Mouse (Mus musculus) intestine, embryonic 16.5 days (tissue): ENCODE results near the gene E2f6. TPM values are rescaled to one million over a fixed set of nuclear protein-coding genes. Genes with fewer than 3 reads are reported as not detected.
A peak's percentile ranks its signal among the peaks of the same experiment; 100 is the strongest.

Experiments
- ATAC-seq: fragments of 200-750 bp; cut with Nextera tagmentation; 2 replicates; pipeline ENCODE4 v1.8.0; 2017; ENCODE audit warnings: moderate TSS enrichment, moderate library complexity
- H3K27ac ChIP-seq: fragments of 300-500 bp; sonication (generic); 2 replicates; pipeline ENCODE4 v1.5.1; 2014; ENCODE audit warnings: mild to moderate bottlenecking, low read length
- H3K27me3 ChIP-seq: fragments of 300-500 bp; sonication (generic); replicated peaks from 2 replicates; pipeline ENCODE4 v1.6.1; 2014; ENCODE audit warnings: low read length, control low read depth, mixed read lengths; ENCODE audit not compliant: control insufficient read depth, insufficient read depth
- H3K36me3 ChIP-seq: fragments of 300-500 bp; sonication (generic); 2 replicates; pipeline ENCODE4 v1.6.1; 2014; ENCODE audit warnings: low read length, control low read depth; ENCODE audit not compliant: control insufficient read depth, insufficient read depth
- H3K4me1 ChIP-seq: fragments of 300-500 bp; sonication (generic); 2 replicates; pipeline ENCODE4 v1.6.1; 2014; ENCODE audit warnings: low read length, control low read depth, mixed read lengths; ENCODE audit not compliant: control insufficient read depth, insufficient read depth
- H3K4me2 ChIP-seq: fragments of 300-500 bp; sonication (generic); 2 replicates; pipeline ENCODE4 v1.6.1; 2014; ENCODE audit warnings: low read depth, low read length, control low read depth
- H3K4me3 ChIP-seq: fragments of 300-500 bp; sonication (generic); 2 replicates; pipeline ENCODE4 v1.5.1; 2014; ENCODE audit warnings: mild to moderate bottlenecking, low read length
- H3K9ac ChIP-seq: fragments of 300-500 bp; sonication (generic); 2 replicates; pipeline ENCODE4 v1.6.1; 2014; ENCODE audit warnings: low read depth, low read length
- H3K9me3 ChIP-seq: fragments of 300-500 bp; sonication (generic); 2 replicates; pipeline ENCODE4 v1.6.1; 2016; ENCODE audit warnings: low read length, control low read depth; ENCODE audit not compliant: control insufficient read depth
- WGBS: fragments of 180-500 bp; shearing (Covaris S2); extraction: QIAGEN DNeasy Blood & Tissue Kit; methylation state at CpG from one replicate; pipeline ENCODE4 v1.1.7; 2014; 5-methylcytosine and 5-hydroxymethylcytosine counted together
- polyA plus RNA-seq: library from polyadenylated mRNA; unstranded; fragments of >200 nt; fragmentation: Nextera tagmentation; extraction: Ambion mirVana; gene quantifications from 2 replicates; pipeline ENCODE4 v1.2.1, GENCODE M21; 2015

E2f6 gene
- polyA plus RNA-seq, 1 experiment from 2014 or later: 29.5 TPM

DNA sequence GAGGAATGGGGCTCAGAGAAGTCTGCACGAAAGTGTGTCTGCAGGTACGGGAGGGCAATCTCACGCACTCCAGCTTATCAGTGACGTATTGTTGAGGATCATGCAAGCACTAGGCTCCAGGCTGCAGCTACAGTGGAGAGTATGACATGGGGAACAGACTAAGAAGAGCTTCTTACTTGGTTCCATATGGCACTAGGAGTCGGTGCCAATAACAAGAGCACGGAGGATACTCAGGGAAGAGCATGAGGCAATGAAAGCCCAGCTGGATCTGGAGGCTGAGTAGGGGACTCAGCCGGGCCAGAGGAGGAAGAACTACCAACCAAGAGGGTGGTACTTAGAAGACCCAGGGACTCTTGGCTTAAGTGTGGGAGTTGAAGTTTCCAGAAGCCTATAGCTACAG, 62.8 kb downstream of the E2f6 start:
- no peak overlapping the region for H3K27ac ChIP-seq
- H3K9me3 ChIP-seq: no peaks in the 10 kb centered on the region
- no peak for ATAC-seq
- no peaks in the 10 kb centered on the region for H3K36me3 ChIP-seq
- H3K9ac ChIP-seq: no peak overlapping the region
- no peaks in the 10 kb centered on the region for H3K27me3 ChIP-seq
- H3K4me1 ChIP-seq: peaks cover 53% of the 10 kb centered on the region
- no peak overlapping the region for H3K4me2 ChIP-seq
- 67% methylated on average over 7 of the region's 7 CpGs for WGBS
- no peak overlapping the region for H3K4me3 ChIP-seq

DNA sequence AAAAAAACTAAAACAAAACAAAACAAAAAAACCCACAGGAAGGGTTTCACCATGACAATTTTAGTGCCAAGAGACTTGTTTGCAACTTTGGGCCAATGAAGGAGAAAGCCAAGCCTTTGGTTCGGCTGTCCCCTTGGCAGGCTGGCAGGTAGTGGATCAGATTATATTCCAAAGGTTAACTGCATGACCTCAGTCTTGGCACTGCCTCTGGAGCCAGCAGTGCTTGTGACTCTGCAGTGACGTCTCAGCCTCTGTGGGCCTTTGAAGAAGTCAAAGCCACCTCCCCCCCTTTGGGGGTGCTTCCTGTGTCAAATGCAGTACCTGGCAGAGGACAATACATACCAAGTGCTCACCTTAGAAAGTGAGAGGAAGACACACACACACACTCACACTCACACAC, 63.3 kb downstream of the E2f6 start:
- no peaks in the 10 kb centered on the region for H3K9me3 ChIP-seq
- no peak overlapping the region for H3K4me2 ChIP-seq
- no peaks in the 10 kb centered on the region for H3K27me3 ChIP-seq
- no peak overlapping the region for H3K9ac ChIP-seq
- H3K27ac ChIP-seq: no peak overlapping the region; the same call in 1 of the 2 replicates
- 43% methylated on average over 2 of the region's 2 CpGs for WGBS
- peaks cover 53% of the 10 kb centered on the region for H3K4me1 ChIP-seq
- H3K4me3 ChIP-seq: no peak overlapping the region
- no peaks in the 10 kb centered on the region for H3K36me3 ChIP-seq
- no peak for ATAC-seq

DNA sequence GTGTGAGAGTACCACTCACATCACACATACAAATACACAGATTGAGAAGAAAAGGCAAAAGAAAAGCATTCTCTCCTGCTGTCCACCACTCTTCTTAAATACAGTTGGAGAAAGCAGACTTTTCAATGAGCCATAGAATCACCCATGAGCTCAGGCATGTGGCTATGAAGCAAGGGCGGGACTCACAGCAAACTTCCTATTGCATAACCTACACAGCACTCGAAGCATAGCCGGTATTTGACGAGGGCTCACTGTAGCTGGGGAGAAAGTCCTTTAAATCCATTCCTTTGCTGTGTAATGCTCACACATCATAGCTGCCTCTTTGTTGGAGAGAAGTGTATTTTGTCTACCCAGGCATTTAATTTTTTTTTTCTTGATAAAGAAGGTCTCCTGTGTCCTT, 64.5 kb downstream of the E2f6 start:
- Histone ChIP-seq H3K36me3 (no peaks in the 10 kb centered on the region), H3K9ac (no peak overlapping the region), H3K4me1 (peaks cover 44% of the 10 kb centered on the region), H3K27me3 (no peaks in the 10 kb centered on the region), H3K9me3 (no peaks in the 10 kb centered on the region), H3K4me2 (no peak overlapping the region), H3K27ac (no peak overlapping the region; the same call in 1 of the 2 replicates), H3K4me3 (no peak overlapping the region)
- WGBS: 29% methylated on average over 4 of the region's 4 CpGs
- ATAC-seq: peak; percentile 63

DNA sequence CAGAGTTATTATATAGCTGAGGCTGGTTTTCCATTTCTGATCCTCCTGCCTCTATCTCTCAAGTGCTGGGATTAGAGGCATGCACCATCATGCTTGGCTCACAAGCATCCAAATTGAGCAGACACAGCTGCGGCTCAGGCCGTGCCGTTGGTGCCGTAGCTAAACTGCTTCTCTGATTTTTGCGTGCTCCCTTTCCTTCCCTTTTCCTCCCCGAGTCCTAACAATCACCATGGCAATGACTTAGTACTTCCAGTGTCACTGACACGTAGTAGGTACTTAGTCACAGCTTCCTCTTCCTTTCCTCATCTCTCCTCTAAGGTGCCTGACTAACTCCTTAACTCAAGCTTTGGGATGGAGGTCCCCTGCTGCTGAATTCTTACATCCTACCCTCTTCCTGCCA, 64.9 kb downstream of the E2f6 start:
- Histone ChIP-seq H3K4me3 (no peak overlapping the region), H3K27me3 (no peaks in the 10 kb centered on the region), H3K36me3 (no peaks in the 10 kb centered on the region), H3K4me2 (no peak overlapping the region), H3K4me1 (peaks cover 39% of the 10 kb centered on the region), H3K27ac (no peak overlapping the region; the same call in 1 of the 2 replicates), H3K9ac (no peak overlapping the region), H3K9me3 (no peaks in the 10 kb centered on the region)
- no peak for ATAC-seq
- WGBS: 67% methylated on average over 7 of the region's 7 CpGs

DNA sequence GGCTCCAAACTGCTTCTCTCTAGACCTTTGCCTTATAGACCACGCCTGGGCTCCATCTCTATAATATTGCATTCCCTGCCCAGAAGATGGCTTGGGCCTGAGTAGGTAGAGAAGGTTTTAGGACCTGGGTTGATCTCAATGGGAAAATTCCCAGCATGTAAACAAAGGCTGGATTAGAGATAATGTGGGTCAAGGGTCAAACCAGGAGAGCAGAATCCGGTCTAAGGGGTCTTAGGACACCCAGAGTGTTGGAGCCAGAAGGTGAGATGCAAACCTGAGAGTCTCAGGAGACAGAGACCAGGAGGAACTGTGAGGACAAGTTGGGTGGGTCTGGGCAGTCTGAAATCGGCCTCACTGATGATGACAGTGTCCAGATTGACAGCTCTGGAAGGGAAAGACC, 65.9 kb downstream of the E2f6 start:
- no peaks in the 10 kb centered on the region for H3K36me3 ChIP-seq
- H3K9ac ChIP-seq: no peak overlapping the region
- H3K4me3 ChIP-seq: no peak overlapping the region
- ATAC-seq: no peak
- H3K9me3 ChIP-seq: no peaks in the 10 kb centered on the region
- H3K27ac ChIP-seq: peak overlapping the region; percentile 52; the same call in 1 of the 2 replicates
- no peak overlapping the region for H3K4me2 ChIP-seq
- H3K27me3 ChIP-seq: no peaks in the 10 kb centered on the region
- 45% methylated on average over 3 of the region's 3 CpGs for WGBS
- H3K4me1 ChIP-seq: peaks cover 35% of the 10 kb centered on the region

DNA sequence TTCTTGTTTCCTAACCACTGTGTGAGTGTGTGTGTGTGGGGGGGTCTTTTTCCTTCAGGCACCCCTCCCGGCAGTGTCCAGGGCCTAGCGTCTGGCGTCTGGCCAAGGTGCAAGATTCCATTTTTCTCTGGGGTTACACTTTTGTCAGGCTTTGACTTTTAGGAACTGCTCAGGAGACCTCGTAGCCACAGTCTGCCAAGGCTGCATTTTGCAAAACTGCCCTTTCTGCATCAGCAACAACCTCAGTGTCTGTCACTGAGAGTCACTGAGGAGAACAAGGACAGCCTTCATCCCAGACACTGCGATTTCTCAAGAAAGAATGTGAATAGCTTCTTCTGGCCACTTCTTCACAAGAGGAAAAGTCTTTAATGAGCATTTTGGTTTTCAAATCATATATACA, 66.4 kb downstream of the E2f6 start:
- no peak for ATAC-seq
- Histone ChIP-seq H3K27me3 (no peaks in the 10 kb centered on the region), H3K27ac (peak overlapping the region; percentile 52), H3K4me2 (no peak overlapping the region), H3K4me1 (peaks cover 35% of the 10 kb centered on the region), H3K9me3 (no peaks in the 10 kb centered on the region), H3K36me3 (no peaks in the 10 kb centered on the region), H3K4me3 (no peak overlapping the region), H3K9ac (no peak overlapping the region)
- 45% methylated on average over 5 of the region's 5 CpGs for WGBS

DNA sequence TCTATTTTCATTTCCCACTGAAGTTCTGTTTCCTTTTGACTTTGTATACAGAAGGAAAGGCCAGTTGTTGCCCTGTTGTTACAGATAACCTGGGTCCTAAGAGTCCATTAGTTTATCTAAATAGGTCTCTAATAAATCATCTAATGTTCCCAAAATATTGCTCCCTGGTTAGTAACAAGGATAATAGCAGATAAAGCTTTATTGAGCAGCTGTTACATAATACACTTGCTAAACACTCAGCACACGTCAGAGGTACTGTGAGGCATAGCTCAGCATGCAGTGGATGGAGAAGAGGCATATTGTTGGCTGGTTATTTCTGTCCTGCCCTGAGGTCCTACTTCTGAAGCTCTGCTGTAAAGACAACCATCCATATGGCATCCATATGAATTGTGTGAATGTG, 66.9 kb downstream of the E2f6 start:
- ATAC-seq: peak; percentile 53
- Histone ChIP-seq H3K9me3 (no peaks in the 10 kb centered on the region), H3K27me3 (no peaks in the 10 kb centered on the region), H3K4me3 (no peak overlapping the region), H3K27ac (peak overlapping the region; percentile 52), H3K36me3 (no peaks in the 10 kb centered on the region), H3K9ac (no peak overlapping the region), H3K4me1 (peaks cover 35% of the 10 kb centered on the region), H3K4me2 (no peak overlapping the region)
- WGBS: 26% methylated on average over 1 of the region's 1 CpGs

DNA sequence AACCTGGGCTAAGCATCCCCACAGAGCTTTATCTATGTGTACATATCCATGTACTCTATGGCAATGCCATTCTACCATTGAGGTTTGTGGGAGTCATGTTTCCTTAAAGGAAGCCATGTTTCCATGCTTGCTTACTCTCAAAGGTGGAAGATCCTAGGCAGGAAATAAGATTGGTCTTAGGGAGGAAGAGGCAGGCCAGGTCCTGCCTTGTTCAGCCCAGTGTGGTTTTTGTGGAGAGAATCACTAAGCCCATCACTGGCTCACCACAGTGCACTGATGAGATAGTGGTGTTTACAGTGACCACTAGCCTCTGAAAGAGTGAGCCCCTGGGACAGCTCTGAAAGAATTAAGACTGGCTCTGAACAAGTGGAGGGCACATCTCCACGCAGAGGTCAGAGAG, 68.6 kb downstream of the E2f6 start:
- no peak overlapping the region for H3K4me3 ChIP-seq
- no peak overlapping the region for H3K9ac ChIP-seq
- 73% methylated on average over 1 of the region's 1 CpGs for WGBS
- ATAC-seq: no peak
- no peak overlapping the region for H3K4me2 ChIP-seq
- H3K9me3 ChIP-seq: no peaks in the 10 kb centered on the region
- peaks cover 25% of the 10 kb centered on the region for H3K4me1 ChIP-seq
- no peaks in the 10 kb centered on the region for H3K27me3 ChIP-seq
- no peaks in the 10 kb centered on the region for H3K36me3 ChIP-seq
- no peak overlapping the region for H3K27ac ChIP-seq

DNA sequence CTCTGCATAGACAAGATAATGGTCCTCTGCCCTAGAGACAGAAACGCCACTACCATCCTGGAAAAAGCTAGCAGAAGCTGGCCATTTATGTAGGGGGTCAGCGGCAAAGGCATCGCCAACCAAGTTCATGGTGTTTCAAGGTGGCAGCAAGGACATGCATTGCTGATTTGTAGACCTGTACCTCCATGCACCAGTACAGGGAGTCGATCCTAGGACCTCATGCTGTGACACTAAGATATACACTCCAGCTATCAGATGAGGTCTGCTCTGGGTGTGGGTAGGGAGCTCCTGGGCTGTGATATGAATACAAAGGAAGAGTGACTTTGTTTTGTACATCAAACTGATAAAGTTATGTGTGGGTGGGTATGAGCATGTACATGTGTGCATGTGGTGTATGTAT, 69.3 kb downstream of the E2f6 start:
- H3K9ac ChIP-seq: no peak overlapping the region
- no peak overlapping the region for H3K27ac ChIP-seq
- no peaks in the 10 kb centered on the region for H3K27me3 ChIP-seq
- 86% methylated on average over 4 of the region's 4 CpGs for WGBS
- H3K36me3 ChIP-seq: no peaks in the 10 kb centered on the region
- no peak overlapping the region for H3K4me3 ChIP-seq
- no peaks in the 10 kb centered on the region for H3K9me3 ChIP-seq
- ATAC-seq: no peak
- H3K4me1 ChIP-seq: peaks cover 18% of the 10 kb centered on the region
- no peak overlapping the region for H3K4me2 ChIP-seq

DNA sequence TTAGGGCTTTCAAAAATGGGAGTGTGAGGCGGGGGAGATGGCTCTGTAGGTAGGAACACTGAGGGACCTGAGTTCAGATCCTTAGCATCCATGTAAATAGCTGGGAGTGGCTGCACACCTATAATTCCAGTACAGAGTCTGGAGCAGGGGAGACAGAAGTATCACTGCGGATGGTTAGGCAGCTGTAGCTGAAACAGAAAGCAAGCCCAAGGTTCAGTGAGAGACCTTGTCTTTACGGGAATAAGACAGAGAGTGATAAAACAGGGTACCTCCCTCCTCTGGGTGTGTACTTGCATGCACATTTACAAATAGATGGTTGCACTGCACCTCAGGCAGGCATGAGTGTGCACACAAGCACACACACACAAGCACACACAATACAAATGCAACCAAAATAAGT, 71.7 kb downstream of the E2f6 start:
- Histone ChIP-seq H3K9me3 (no peaks in the 10 kb centered on the region), H3K9ac (no peak overlapping the region), H3K27ac (no peak overlapping the region), H3K4me1 (0 out of 2 replicates have a peak, but pooled peaks cover 4% of the 10 kb centered on the region), H3K4me3 (no peak overlapping the region), H3K27me3 (no peaks in the 10 kb centered on the region), H3K4me2 (no peak overlapping the region), H3K36me3 (no peaks in the 10 kb centered on the region)
- 56% methylated on average over 3 of the region's 3 CpGs for WGBS
- peak; percentile 47 for ATAC-seq
